Mouse (Mus musculus): ENCODE measurements around the gene Tbl1x.

Tbl1x gene

DNA sequence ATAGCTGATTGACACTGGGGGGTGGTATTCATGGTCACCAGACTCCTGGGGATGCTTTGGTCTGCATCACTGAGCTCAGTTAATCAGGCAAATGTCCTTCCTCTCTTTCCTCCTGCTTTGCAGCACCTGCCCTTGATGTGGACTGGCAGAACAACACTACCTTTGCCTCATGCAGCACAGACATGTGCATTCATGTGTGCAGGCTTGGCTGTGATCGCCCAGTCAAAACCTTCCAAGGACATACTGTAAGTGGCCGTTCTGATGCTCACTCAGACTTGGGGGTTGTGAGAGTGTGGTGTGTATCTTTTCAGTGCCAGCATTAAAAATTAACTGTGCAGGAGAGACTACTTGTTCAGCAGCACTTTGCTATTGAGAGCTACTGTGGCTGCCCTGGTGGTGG, 139.4 kb downstream of the Tbl1x start:
- POLR2A ChIA-PET = interaction anchor here in 2 of 4 experiments (0.6 to 0.9 kb wide), 3 partner anchors 11 to 232 kb away, joined by 3 read pairs; no protein-coding TSS in a partner anchor

DNA sequence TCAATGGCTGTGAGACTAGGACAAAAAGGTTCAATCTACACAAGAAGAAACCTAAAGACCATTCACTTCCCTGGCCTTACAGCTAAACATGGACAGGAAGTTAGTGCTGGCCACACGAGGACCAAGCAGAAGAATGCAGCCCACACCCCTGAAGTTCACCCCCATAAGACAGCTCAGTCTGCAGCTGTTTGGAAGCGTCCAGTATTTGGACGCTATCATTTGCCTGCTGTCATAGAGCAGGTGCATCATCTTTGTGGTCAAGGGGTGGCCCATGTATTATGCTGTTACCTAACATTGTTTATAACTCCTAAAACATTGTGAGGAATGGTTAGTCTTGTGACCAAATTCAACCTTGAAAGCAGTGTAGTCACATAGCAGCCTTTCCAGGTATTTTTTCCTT, 151.2 kb downstream of the Tbl1x start:
- POLR2A ChIA-PET = no interaction called here
- CTCF ChIA-PET = no interaction called here

More for the DNA sequence above, 139.4 kb downstream of the Tbl1x start:
- CTCF ChIA-PET = interaction anchor here in 1 of 4 experiments (0.5 kb wide), 1 partner anchor 19 kb away, joined by 3 read pairs; no protein-coding TSS in a partner anchor

DNA sequence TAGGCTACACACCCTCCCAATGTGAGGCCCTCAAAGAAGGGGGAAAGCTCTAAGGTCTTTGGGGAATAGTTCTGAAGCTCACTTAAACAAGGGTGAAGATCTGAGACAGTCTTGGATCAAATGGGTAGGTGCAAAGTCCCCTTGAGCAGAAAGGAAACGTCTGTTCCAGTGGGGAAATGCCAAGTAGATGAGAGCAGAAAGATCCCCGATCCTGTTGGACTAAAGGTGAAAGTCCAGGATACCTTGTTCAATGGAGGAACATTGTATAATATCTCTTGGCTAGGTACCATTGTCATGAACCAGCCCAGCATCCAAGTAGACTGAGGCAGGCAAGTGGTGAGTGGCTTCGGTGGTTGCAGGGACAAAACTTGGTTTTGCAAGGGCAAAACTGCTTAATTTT, 152.5 kb downstream of the Tbl1x start:
- ChIA-PET POLR2A (interaction anchor here in 1 of 4 experiments (0.6 to 1.2 kb wide), 3 partner anchors 11 to 28 kb away, joined by 3 to 4 read pairs (median 3); no protein-coding TSS in a partner anchor), CTCF (no interaction called here)

DNA sequence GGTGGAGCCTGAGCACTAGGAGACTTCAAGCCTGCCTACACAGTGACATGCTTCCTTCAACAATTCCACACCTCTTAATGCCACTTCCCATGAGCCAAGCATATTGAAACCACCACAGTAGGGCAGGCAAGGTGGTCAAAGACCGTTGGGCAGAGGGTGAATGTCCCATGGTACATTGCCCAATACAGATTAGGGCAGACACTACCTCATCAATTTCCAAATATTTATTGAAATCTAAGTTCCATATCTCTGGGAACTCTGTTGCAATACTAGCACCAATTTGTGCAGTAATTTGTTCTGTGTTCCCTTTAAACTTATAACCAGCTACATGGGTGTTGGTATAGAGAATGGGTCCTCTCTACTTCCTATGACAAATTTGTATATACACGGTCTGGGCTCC, 154.2 kb downstream of the Tbl1x start:
- POLR2A ChIA-PET = interaction anchor here in 1 of 4 experiments (0.8 kb wide), 1 partner anchor 15 kb away, joined by 3 read pairs; no protein-coding TSS in a partner anchor
- CTCF ChIA-PET = no interaction called here

DNA sequence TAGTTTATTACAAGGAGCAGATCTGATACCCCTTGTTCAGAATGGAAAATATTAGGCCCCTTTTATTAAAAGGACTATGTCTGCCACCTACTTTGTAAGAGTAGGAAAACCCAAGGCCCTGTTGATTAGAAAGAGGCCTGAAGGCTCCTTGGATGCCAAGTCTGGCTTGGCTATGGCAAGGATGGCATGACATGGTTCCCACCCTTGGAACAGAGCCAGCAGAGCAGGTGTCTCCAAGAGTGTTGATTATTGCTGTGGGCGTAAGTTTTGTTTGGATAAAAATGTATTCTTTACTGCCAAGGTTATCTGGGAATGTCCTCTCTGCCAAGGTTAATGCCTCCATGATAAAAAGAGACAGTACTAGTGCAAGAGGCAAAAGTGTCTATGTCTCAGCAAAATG, 156.1 kb downstream of the Tbl1x start:
- ChIA-PET POLR2A (interaction anchor here in 2 of 4 experiments (1.2 to 1.4 kb wide), 3 partner anchors 156 to 158 kb away, joined by 3 to 6 read pairs (median 4); partner anchors contain the start of gene Tbl1x (in 1 of the 2)), CTCF (no interaction called here)

DNA sequence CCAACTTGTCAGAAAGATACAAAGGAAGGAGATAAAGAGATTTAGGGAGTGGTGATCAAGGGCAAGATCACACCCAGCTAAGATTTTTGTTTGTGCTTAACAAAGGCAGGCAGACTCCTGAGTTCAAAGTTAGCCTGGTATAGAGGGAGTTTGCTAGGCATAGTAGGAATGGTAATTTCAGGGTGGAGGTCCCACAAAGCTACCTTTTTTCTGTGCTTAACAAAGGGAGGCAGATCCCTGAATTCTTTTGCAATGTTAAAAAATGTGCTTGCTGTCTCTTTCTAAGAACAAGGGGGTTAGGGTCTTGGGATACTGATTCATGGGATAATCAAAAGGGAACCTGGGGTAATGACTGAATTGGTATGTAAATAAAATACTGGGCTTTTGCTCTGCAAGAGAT, 156.6 kb downstream of the Tbl1x start:
- POLR2A ChIA-PET = interaction anchor here in 2 of 4 experiments (1.2 to 1.4 kb wide), 3 partner anchors 157 to 158 kb away, joined by 3 to 6 read pairs (median 4); partner anchors contain the start of gene Tbl1x (in 1 of the 2)
- CTCF ChIA-PET = no interaction called here

DNA sequence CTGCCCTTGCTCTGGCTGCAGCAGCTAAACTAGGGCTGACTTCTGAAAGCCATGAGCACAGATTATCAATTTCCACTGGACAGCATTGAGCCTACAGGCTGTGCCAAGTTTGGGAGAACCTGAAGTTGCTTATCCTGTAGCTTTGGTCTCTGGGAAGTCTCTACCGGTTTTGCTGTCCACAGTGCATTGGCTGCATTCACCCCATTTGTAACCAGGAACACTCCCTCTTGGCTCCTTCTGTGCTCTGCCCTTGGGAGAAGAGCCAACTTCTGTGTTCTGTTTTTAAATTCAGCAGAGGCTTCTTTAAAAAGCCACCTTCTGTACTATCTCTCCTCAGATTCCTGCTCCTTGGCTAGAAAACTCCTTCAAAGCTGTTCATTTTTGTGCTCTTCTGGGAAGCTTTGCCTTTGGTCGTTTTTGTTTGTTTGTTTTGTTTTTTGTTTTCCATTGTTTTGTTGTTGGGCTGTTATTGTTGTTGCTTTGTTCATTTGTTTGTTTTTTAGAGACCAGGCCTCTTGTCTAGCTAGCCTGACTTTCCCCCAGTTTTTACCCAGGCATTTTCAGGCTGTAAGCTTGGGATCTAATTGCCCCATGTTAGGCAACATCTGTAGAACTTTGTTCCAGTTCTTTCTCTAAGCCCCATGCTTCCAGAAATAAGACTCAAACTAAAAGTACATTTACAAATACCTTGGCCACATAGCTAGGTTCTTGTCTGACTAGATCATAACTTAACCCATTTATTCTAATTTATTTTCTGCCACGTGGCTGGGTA, 159.2 kb downstream of the Tbl1x start:
- POLR2A ChIA-PET = interaction anchor here in 1 of 4 experiments (0.6 to 1.1 kb wide), 2 partner anchors 161 to 1802 kb away, joined by 3 to 5 read pairs; no protein-coding TSS in a partner anchor
- CTCF ChIA-PET = interaction anchor here in 1 of 4 experiments (0.6 kb wide), 1 partner anchor 57 kb away, joined by 3 read pairs; no protein-coding TSS in a partner anchor
